ENCODE assay signal across 24 mouse cellular contexts in genomic region chr14:121656912-121657311, GRCm38 (mm10).
DNase-seq lines count a peak whose midpoint lies in the region; ATAC-seq and TF ChIP-seq lines count a peak whose summit lies in the region.
"Had no signal": no experiment of that assay in that cellular context is flagged by ENCODE, and none has a peak within 500 bp of the region (broad histone marks: within the 10 kb centered on the region; RNA-seq: fewer than 3 reads in every experiment).

No protein-coding gene starts in this region.

- DNase-seq in heart, adult 11 months: peak; percentile 86
- DNase-seq in heart, adult 8-10 months (ENCODE audit: low spot score): no peak
- no peak for DNase-seq in layer of hippocampus, adult 2 months (ENCODE audit: low spot score in 2 of 2)
- no peak for DNase-seq in layer of hippocampus, postnatal 36 days
- peak; percentile 10 for DNase-seq in midbrain, postnatal 0 days (ENCODE audit: low spot score)
- DNase-seq in midbrain, embryonic 10.5 days (ENCODE audit: low spot score): no peak
- DNase-seq: adrenal gland, adult 8-10 months; adrenal gland, postnatal 14 days; adrenal gland, postnatal 36 days; B cell, adult 2 months; cerebellum, adult 11-12 months; cerebellum, adult 2 months; cerebellum, adult 9-10 months; cerebellum, postnatal 10 days; cerebellum, postnatal 25 days had no signal

- no peaks in the 10 kb centered on the region for H3K9me3 ChIP-seq in midbrain, postnatal 0 days (ENCODE audit: low read length)
- H3K9me3 ChIP-seq in midbrain, embryonic 10.5 days (replicated peaks): no peaks in the 10 kb centered on the region
- H3K9me3 ChIP-seq: embryonic facial prominence, embryonic 10.5 days; embryonic facial prominence, embryonic 12.5 days; forebrain, embryonic 13.5 days; forebrain, embryonic 15.5 days; G1E had no signal

- no peaks in the 10 kb centered on the region for H3K27me3 ChIP-seq in midbrain, postnatal 0 days (ENCODE audit: insufficient read depth, low read length)
- no peaks in the 10 kb centered on the region for H3K27me3 ChIP-seq in midbrain, embryonic 10.5 days (ENCODE audit: low read depth, poor library complexity, severe bottlenecking)
- H3K27me3 ChIP-seq: CH12.LX; embryonic facial prominence, embryonic 12.5 days; forebrain, embryonic 13.5 days; forebrain, embryonic 15.5 days; Patski had no signal

- 89% methylated on average over 10 of the region's 10 CpGs for WGBS in midbrain, postnatal 0 days
- whole genome bisulfite sequencing in midbrain, embryonic 10.5 days: 93% methylated on average over 10 of the region's 10 CpGs

- no peak overlapping the region for H3K4me2 ChIP-seq in midbrain, postnatal 0 days (ENCODE audit: low read depth, low read length, poor library complexity, severe bottlenecking)
- H3K4me2 ChIP-seq: embryonic facial prominence, embryonic 12.5 days; forebrain, embryonic 13.5 days; forebrain, embryonic 15.5 days had no signal

- no peak overlapping the region for H3K4me3 ChIP-seq in layer of hippocampus, adult 2 months
- no peak overlapping the region for H3K4me3 ChIP-seq in midbrain, postnatal 0 days (ENCODE audit: low read depth, low read length)
- H3K4me3 ChIP-seq in midbrain, embryonic 10.5 days: no peak overlapping the region
- H3K4me3 ChIP-seq: embryonic facial prominence, embryonic 10.5 days; embryonic facial prominence, embryonic 12.5 days; forebrain, embryonic 13.5 days; forebrain, embryonic 15.5 days had no signal

- H3K36me3 ChIP-seq in midbrain, postnatal 0 days (ENCODE audit: insufficient read depth, low read length): peaks cover 31% of the 10 kb centered on the region
- no peaks in the 10 kb centered on the region for H3K36me3 ChIP-seq in midbrain, embryonic 10.5 days
- H3K36me3 ChIP-seq: embryonic facial prominence, embryonic 12.5 days; forebrain, embryonic 15.5 days had no signal

- no peak overlapping the region for H3K9ac ChIP-seq in midbrain, postnatal 0 days (replicated peaks; ENCODE audit: low read length, poor library complexity, severe bottlenecking)
- H3K9ac ChIP-seq: embryonic facial prominence, embryonic 12.5 days; forebrain, embryonic 13.5 days; forebrain, embryonic 15.5 days had no signal

- H3K27ac ChIP-seq in layer of hippocampus, adult 2 months: 0 out of 2 replicates have a peak overlapping the region, but pooled peaks have one; percentile 14
- H3K27ac ChIP-seq in midbrain, postnatal 0 days (ENCODE audit: low read depth, low read length): no peak overlapping the region
- no peak overlapping the region for H3K27ac ChIP-seq in midbrain, embryonic 10.5 days (replicated peaks)
- H3K27ac ChIP-seq: embryonic facial prominence, embryonic 10.5 days; embryonic facial prominence, embryonic 12.5 days; forebrain, embryonic 13.5 days; forebrain, embryonic 15.5 days had no signal

- TF ChIP-seq CTCF in layer of hippocampus, adult 2 months (conservative IDR thresholded peaks at IDR 0.05): no peak
- no peak for TF ChIP-seq CTCF in midbrain, postnatal 0 days (IDR thresholded peaks at IDR 0.05)

- no peak for ATAC-seq in midbrain, postnatal 0 days (ENCODE audit: low FRiP score)
- ATAC-seq: activated CD4-positive, CD25-positive, alpha-beta regulatory T cell, adult 4 months; CD4-positive, CD25-positive, alpha-beta regulatory T cell, adult 4 months; forebrain, embryonic 13.5 days; forebrain, embryonic 15.5 days; Patski had no signal

- no peaks in the 10 kb centered on the region for H3K4me1 ChIP-seq in midbrain, postnatal 0 days (ENCODE audit: insufficient read depth, low read length)
- no peaks in the 10 kb centered on the region for H3K4me1 ChIP-seq in midbrain, embryonic 10.5 days
- H3K4me1 ChIP-seq: embryonic facial prominence, embryonic 12.5 days; forebrain, embryonic 13.5 days; forebrain, embryonic 15.5 days had no signal

Comparison
In these comparisons a context has a peak if more than half of its experiments do, and no peak if none do; other contexts are left out.
1. DNase-seq: peak in heart, adult 11 months (single experiment) and midbrain, postnatal 0 days (single experiment); none in heart, adult 8-10 months (single experiment), layer of hippocampus, adult 2 months (0 of 2), layer of hippocampus, postnatal 36 days (0 of 2) and midbrain, embryonic 10.5 days (single experiment).